Mouse (Mus musculus): Measurements from ENCODE around the gene Slc2a12. TPM values are rescaled to one million over a fixed set of nuclear protein-coding genes. Genes with fewer than 3 reads are reported as not detected.

Gene Slc2a12
- polyA plus RNA-seq (2012; rRNA removed) (0.02 and 0.03 TPM in 2 replicates), polyA plus RNA-seq (2014; fragmentation: Nextera tagmentation; extraction: Ambion mirVana) (not detected in 2 replicates)

DNA sequence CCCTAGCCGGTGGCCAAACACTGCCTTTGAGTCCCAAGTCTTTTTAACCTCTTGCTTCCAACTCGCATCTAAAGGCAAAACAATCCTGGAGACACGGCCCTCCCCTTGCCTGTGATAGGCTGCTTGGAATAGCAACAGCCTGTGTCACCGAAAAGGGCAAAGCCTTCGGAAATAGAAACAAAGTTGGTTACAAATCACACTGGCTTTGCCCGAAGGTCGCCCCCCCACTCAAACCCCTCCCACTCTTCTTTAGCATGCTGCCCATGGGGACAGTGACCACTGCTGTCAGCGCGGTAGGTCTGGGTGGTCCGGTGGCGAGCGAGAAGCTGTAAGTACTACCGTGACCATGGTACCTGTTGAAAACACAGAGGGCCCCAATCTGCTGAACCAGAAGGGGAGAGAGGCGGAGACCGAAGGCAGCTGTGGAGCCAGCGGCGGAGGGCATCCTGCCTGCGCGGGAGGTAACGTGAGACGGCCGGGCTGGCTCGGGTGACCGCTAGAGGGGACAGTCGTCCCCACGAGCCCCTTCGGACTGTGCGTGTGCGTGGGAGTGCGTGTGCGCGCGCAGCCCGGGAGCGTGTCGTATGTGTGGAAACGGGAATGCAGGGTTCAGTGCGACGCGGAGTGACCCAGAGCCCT is at the start of gene Slc2a12:
Gene Slc2a12 (plus strand): TSS at position 159 of the 639 bp plus-strand sequence.
- 3% methylated on average over 40 of the region's 40 CpGs for WGBS (ENCODE audit: insufficient replicate concordance)
- H3K4me1 ChIP-seq (replicated peaks; ENCODE audit: control insufficient read depth in 2 of 2, insufficient read depth in 2 of 2, low read length in 1 of 2): no peaks in the 10 kb centered on the region
- TF ChIP-seq CTCF (IDR thresholded peaks at IDR 0.05; ENCODE audit: low read depth) (peak; percentile 13; the same call in 1 of the 2 replicates), EP300 (IDR thresholded peaks at IDR 0.05; ENCODE audit: low read depth) (no peak)
- H3K9ac ChIP-seq (replicated peaks): no peak within 1 kb of the TSS
- peak in 1 of 3 experiments; percentile 5 for DNase-seq (ENCODE audit: low read depth in 3 of 3, low spot score in 3 of 3)
- ATAC-seq (ENCODE audit: insufficient read depth): no peak
- H3K27me3 ChIP-seq (ENCODE audit: control insufficient read depth, insufficient read depth, low read length): no peaks in the 10 kb centered on the region
- H3K27ac ChIP-seq: no peak within 1 kb of the TSS
- peak within 1 kb of the TSS; percentile 43 to 61 for H3K4me3 ChIP-seq (ENCODE audit: insufficient read depth in 1 of 2, low read depth in 2 of 2, low read length in 2 of 2)
- no peaks in the 10 kb centered on the region for H3K36me3 ChIP-seq (replicated peaks; ENCODE audit: control insufficient read depth, insufficient read depth, low read depth)
- H3K9me3 ChIP-seq (ENCODE audit: control insufficient read depth, low read length): no peaks in the 10 kb centered on the region
- peak within 1 kb of the TSS; percentile 54 for H3K4me2 ChIP-seq (ENCODE audit: low read depth)

DNA sequence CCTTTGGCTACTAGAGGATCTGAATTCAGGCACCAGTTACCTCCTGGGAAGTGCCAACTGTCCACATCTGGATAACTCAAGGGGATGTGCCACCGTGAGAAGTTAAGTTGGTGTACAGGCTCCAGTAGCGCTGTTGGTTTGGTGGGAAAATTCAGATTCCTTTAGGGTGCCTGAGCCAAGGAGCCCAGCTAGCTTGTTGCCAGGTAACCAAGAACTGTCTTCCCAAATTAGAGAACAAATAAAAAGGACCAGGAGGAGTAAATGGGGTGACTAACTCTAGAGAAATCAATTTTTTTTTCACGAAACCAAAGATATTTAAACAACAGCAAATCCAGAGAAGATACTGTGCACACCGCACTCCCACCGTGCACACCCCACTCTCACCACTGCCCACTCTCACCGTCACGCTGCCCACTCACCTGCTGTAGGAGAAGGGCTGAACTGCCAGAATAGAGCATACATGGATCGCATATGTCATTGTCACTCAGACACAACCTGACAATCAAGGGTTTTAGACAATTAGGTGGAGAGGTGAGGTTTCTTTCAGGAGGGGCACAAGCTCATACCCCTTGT is 45.8 kb upstream of the Slc2a12 start:
- ATAC-seq (ENCODE audit: insufficient read depth) (no peak), DNase-seq (ENCODE audit: low read depth in 3 of 3, low spot score in 3 of 3) (no peak)
- H3K36me3 ChIP-seq (replicated peaks; ENCODE audit: control insufficient read depth, insufficient read depth, low read depth): no peaks in the 10 kb centered on the region
- H3K27ac ChIP-seq: no peak overlapping the region
- H3K27me3 ChIP-seq (ENCODE audit: control insufficient read depth, insufficient read depth, low read length): no peaks in the 10 kb centered on the region
- H3K4me1 ChIP-seq (replicated peaks; ENCODE audit: control insufficient read depth in 2 of 2, insufficient read depth in 2 of 2, low read length in 1 of 2): no peaks in the 10 kb centered on the region
- no peak overlapping the region for H3K4me2 ChIP-seq (ENCODE audit: low read depth)
- no peaks in the 10 kb centered on the region for H3K9me3 ChIP-seq (ENCODE audit: control insufficient read depth, low read length)
- no peak overlapping the region for H3K4me3 ChIP-seq (ENCODE audit: insufficient read depth in 1 of 2, low read depth in 2 of 2, low read length in 2 of 2)
- H3K9ac ChIP-seq (replicated peaks): no peak overlapping the region
- TF ChIP-seq CTCF (IDR thresholded peaks at IDR 0.05; ENCODE audit: low read depth) (no peak), EP300 (IDR thresholded peaks at IDR 0.05; ENCODE audit: low read depth) (no peak)
- WGBS (ENCODE audit: insufficient replicate concordance): 73% methylated on average over 8 of the region's 8 CpGs

DNA sequence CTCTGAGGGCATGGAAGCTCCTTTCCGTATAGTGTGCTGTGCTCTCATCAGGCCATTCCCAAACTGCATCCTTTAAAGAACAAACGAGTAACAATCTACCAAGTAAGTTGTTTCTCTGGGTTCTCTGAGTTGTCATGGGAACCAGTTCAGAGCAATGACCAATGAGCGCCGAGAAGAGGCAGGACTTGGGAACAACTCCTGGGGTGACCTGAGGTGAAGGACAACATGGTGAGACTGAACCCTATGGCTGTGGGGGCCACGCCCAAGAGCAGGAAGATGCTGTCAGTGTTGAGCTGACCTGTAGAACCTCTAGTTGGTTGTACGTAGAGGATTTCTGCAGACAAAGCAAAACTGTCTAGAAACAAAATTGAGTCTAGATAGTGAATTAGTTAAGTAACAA is 43.8 kb upstream of the Slc2a12 start:
- Histone ChIP-seq H3K4me3 (ENCODE audit: insufficient read depth in 1 of 2, low read depth in 2 of 2, low read length in 2 of 2) (no peak overlapping the region), H3K9me3 (ENCODE audit: control insufficient read depth, low read length) (no peaks in the 10 kb centered on the region), H3K4me1 (replicated peaks; ENCODE audit: control insufficient read depth in 2 of 2, insufficient read depth in 2 of 2, low read length in 1 of 2) (no peaks in the 10 kb centered on the region), H3K36me3 (replicated peaks; ENCODE audit: control insufficient read depth, insufficient read depth, low read depth) (no peaks in the 10 kb centered on the region), H3K9ac (replicated peaks) (no peak overlapping the region), H3K4me2 (ENCODE audit: low read depth) (no peak overlapping the region), H3K27ac (no peak overlapping the region), H3K27me3 (ENCODE audit: control insufficient read depth, insufficient read depth, low read length) (no peaks in the 10 kb centered on the region)
- WGBS (ENCODE audit: insufficient replicate concordance): 53% methylated on average over 6 of the region's 6 CpGs
- no peak for ATAC-seq (ENCODE audit: insufficient read depth)
- TF ChIP-seq CTCF (IDR thresholded peaks at IDR 0.05; ENCODE audit: low read depth) (no peak), EP300 (IDR thresholded peaks at IDR 0.05; ENCODE audit: low read depth) (no peak)
- DNase-seq (ENCODE audit: low read depth in 3 of 3, low spot score in 3 of 3): no peak

DNA sequence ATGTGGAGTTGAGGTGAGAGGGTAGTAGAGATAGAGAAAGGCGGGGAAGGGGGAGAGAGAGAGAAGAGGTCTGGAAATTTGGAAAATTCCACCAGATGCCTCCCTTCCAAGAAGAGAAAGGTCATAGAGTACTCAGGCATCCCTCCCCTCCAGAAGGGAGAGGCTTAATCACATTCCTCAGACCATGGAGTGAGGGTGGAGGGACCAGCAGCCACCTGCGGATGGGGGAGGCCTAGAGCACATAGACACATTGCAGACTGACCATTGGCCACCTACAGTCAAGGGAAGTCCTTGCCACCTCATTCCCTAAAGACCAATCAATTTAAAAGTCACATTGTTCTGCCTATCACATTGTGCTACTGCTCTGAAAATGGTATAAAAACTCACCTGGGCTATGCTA is 40.0 kb upstream of the Slc2a12 start:
- Histone ChIP-seq H3K9me3 (ENCODE audit: control insufficient read depth, low read length) (no peaks in the 10 kb centered on the region), H3K4me3 (ENCODE audit: insufficient read depth in 1 of 2, low read depth in 2 of 2, low read length in 2 of 2) (no peak overlapping the region), H3K4me2 (ENCODE audit: low read depth) (no peak overlapping the region), H3K27ac (no peak overlapping the region), H3K9ac (replicated peaks) (no peak overlapping the region), H3K27me3 (ENCODE audit: control insufficient read depth, insufficient read depth, low read length) (no peaks in the 10 kb centered on the region), H3K4me1 (replicated peaks; ENCODE audit: control insufficient read depth in 2 of 2, insufficient read depth in 2 of 2, low read length in 1 of 2) (no peaks in the 10 kb centered on the region), H3K36me3 (replicated peaks; ENCODE audit: control insufficient read depth, insufficient read depth, low read depth) (no peaks in the 10 kb centered on the region)
- TF ChIP-seq EP300 (IDR thresholded peaks at IDR 0.05; ENCODE audit: low read depth) (no peak), CTCF (IDR thresholded peaks at IDR 0.05; ENCODE audit: low read depth) (no peak)
- ATAC-seq (ENCODE audit: insufficient read depth) (no peak), DNase-seq (ENCODE audit: low read depth in 3 of 3, low spot score in 3 of 3) (no peak)
- WGBS (ENCODE audit: insufficient replicate concordance): 53% methylated on average over 2 of the region's 2 CpGs

DNA sequence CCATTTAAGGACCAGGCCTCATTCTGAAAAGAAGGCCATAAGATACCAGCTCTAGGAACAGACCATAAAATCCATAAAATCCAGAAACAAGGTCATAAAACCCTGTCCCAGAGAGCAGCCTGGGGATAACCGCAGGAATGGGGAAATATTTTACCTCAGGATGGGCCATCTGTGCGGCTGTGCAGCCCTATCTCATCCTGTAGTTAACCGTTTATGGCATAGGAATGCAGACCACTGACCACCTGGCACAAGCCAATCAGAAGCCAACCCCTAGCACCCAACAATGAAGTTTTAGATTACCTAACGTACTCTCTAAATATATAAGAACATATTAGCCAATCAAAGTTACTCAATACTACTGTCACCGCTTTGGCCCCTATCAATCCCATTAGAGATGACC is 36.5 kb upstream of the Slc2a12 start:
- ATAC-seq (ENCODE audit: insufficient read depth): no peak
- H3K4me2 ChIP-seq (ENCODE audit: low read depth): no peak overlapping the region
- WGBS (ENCODE audit: insufficient replicate concordance): 51% methylated on average over 5 of the region's 5 CpGs
- no peaks in the 10 kb centered on the region for H3K27me3 ChIP-seq (ENCODE audit: control insufficient read depth, insufficient read depth, low read length)
- no peaks in the 10 kb centered on the region for H3K4me1 ChIP-seq (replicated peaks; ENCODE audit: control insufficient read depth in 2 of 2, insufficient read depth in 2 of 2, low read length in 1 of 2)
- no peaks in the 10 kb centered on the region for H3K36me3 ChIP-seq (replicated peaks; ENCODE audit: control insufficient read depth, insufficient read depth, low read depth)
- no peak for TF ChIP-seq EP300 (IDR thresholded peaks at IDR 0.05; ENCODE audit: low read depth)
- no peak for TF ChIP-seq CTCF (IDR thresholded peaks at IDR 0.05; ENCODE audit: low read depth)
- no peak overlapping the region for H3K27ac ChIP-seq
- no peak overlapping the region for H3K4me3 ChIP-seq (ENCODE audit: insufficient read depth in 1 of 2, low read depth in 2 of 2, low read length in 2 of 2)
- no peak overlapping the region for H3K9ac ChIP-seq (replicated peaks)
- DNase-seq (ENCODE audit: low read depth in 3 of 3, low spot score in 3 of 3): no peak
- H3K9me3 ChIP-seq (ENCODE audit: control insufficient read depth, low read length): no peaks in the 10 kb centered on the region

All from liver, embryonic 14.5 days (tissue).